Mouse (Mus musculus) hindbrain, embryonic 11.5 days (tissue): ENCODE results near the gene Armc2. TPM values are rescaled to one million over a fixed set of nuclear protein-coding genes. Genes with fewer than 3 reads are reported as not detected.
A peak's percentile ranks its signal among the peaks of the same experiment; 100 is the strongest.

Source experiments
- ATAC-seq: fragments of 200-750 bp; cut with Nextera tagmentation; 2 replicates; pipeline ENCODE4 v1.8.0; 2017; ENCODE audit warnings: mild to moderate bottlenecking, moderate TSS enrichment, moderate library complexity; ENCODE audit not compliant: low FRiP score
- DNase-seq: peaks from one replicate; pipeline ENCODE4 v3.0.0-alpha.2; 2015; ENCODE audit warnings: low spot score
- H3K27ac ChIP-seq: fragments of 300-500 bp; sonication (generic); 2 replicates; pipeline ENCODE4 v1.5.1; 2014; ENCODE audit warnings: mild to moderate bottlenecking, low read depth, low read length
- H3K27me3 ChIP-seq: fragments of 300-500 bp; sonication (generic); 2 replicates; pipeline ENCODE4 v1.6.1; 2014; ENCODE audit warnings: mild to moderate bottlenecking, low read length, moderate library complexity, mixed read lengths; ENCODE audit not compliant: control insufficient read depth, insufficient read depth
- H3K36me3 ChIP-seq: fragments of 300-500 bp; sonication (generic); 2 replicates; pipeline ENCODE4 v1.6.1; 2014; ENCODE audit warnings: mild to moderate bottlenecking, low read length, moderate library complexity, mixed read lengths; ENCODE audit not compliant: control insufficient read depth, insufficient read depth
- H3K4me1 ChIP-seq: fragments of 300-500 bp; sonication (generic); replicated peaks from 2 replicates; pipeline ENCODE4 v1.6.1; 2014; ENCODE audit warnings: low read length, mixed read lengths; ENCODE audit not compliant: control insufficient read depth, insufficient read depth
- H3K4me2 ChIP-seq: fragments of 300-500 bp; sonication (generic); replicated peaks from 2 replicates; pipeline ENCODE4 v1.6.1; 2014; ENCODE audit warnings: mild to moderate bottlenecking, low read depth, low read length
- H3K4me3 ChIP-seq: fragments of 300-500 bp; sonication (generic); 2 replicates; pipeline ENCODE4 v1.5.1; 2014; ENCODE audit warnings: low read depth, low read length
- H3K9ac ChIP-seq: fragments of 300-500 bp; sonication (generic); 2 replicates; pipeline ENCODE4 v1.6.1; 2014; ENCODE audit warnings: low read depth, low read length
- H3K9me3 ChIP-seq: fragments of 300-500 bp; sonication (generic); 2 replicates; pipeline ENCODE4 v1.6.1; 2016; ENCODE audit warnings: low read length; ENCODE audit not compliant: control insufficient read depth
- WGBS: fragments of 180-500 bp; shearing (Covaris S2); extraction: QIAGEN DNeasy Blood & Tissue Kit; methylation state at CpG from one replicate; pipeline ENCODE4 v1.1.7; 2014; 5-methylcytosine and 5-hydroxymethylcytosine counted together
- polyA plus RNA-seq: library from polyadenylated mRNA; unstranded; fragments of >200 nt; fragmentation: Nextera tagmentation; extraction: Ambion mirVana; gene quantifications from 2 replicates; pipeline ENCODE4 v1.2.1, GENCODE M21; 2014

Gene Armc2
- polyA plus RNA-seq, 1 experiment from 2014 or later = 3.2 TPM

- peaks cover 6% of the 10 kb centered on the region for H3K4me1 ChIP-seq
- H3K4me2 ChIP-seq = no peak overlapping the region
- no peak overlapping the region for H3K27ac ChIP-seq
- H3K27me3 ChIP-seq = no peaks in the 10 kb centered on the region
- no peak overlapping the region for H3K4me3 ChIP-seq
- no peaks in the 10 kb centered on the region for H3K9me3 ChIP-seq
- ATAC-seq (no peak), DNase-seq (no peak)
- H3K36me3 ChIP-seq = no peaks in the 10 kb centered on the region
- WGBS = 63% methylated on average over 4 of the region's 4 CpGs
- no peak overlapping the region for H3K9ac ChIP-seq
These were observed 87.3 kb downstream of the Armc2 start for GRCm38 (mm10) chr10:41930966-41931365.

GRCm38 (mm10) chr10:41926726-41927125 lies 91.5 kb downstream of the Armc2 start:
- no peak for DNase-seq
- ATAC-seq = no peak
- 81% methylated on average over 14 of the region's 14 CpGs for WGBS

GRCm38 (mm10) chr10:41912290-41912994 lies 105.8 kb downstream of the Armc2 start:
- Histone ChIP-seq H3K27me3 (no peaks in the 10 kb centered on the region), H3K4me3 (no peak overlapping the region), H3K4me2 (no peak overlapping the region), H3K27ac (no peak overlapping the region), H3K4me1 (no peaks in the 10 kb centered on the region), H3K36me3 (no peaks in the 10 kb centered on the region), H3K9me3 (no peaks in the 10 kb centered on the region), H3K9ac (no peak overlapping the region)
- ATAC-seq = no peak
- WGBS = 89% methylated on average over 8 of the region's 8 CpGs
- DNase-seq = no peak

More at GRCm38 (mm10) chr10:41926726-41927125, 91.5 kb downstream of the Armc2 start:
- Histone ChIP-seq H3K9me3 (no peaks in the 10 kb centered on the region), H3K4me3 (no peak overlapping the region), H3K27me3 (no peaks in the 10 kb centered on the region), H3K27ac (no peak overlapping the region), H3K4me1 (no peaks in the 10 kb centered on the region), H3K36me3 (no peaks in the 10 kb centered on the region), H3K4me2 (no peak overlapping the region), H3K9ac (no peak overlapping the region)

GRCm38 (mm10) chr10:41908899-41909298 lies 109.3 kb downstream of the Armc2 start:
- ATAC-seq = no peak
- no peaks in the 10 kb centered on the region for H3K27me3 ChIP-seq
- WGBS = 62% methylated on average over 6 of the region's 6 CpGs
- H3K27ac ChIP-seq = no peak overlapping the region
- H3K4me2 ChIP-seq = no peak overlapping the region
- no peaks in the 10 kb centered on the region for H3K4me1 ChIP-seq
- no peaks in the 10 kb centered on the region for H3K36me3 ChIP-seq
- H3K9ac ChIP-seq = no peak overlapping the region
- no peak overlapping the region for H3K4me3 ChIP-seq
- H3K9me3 ChIP-seq = no peaks in the 10 kb centered on the region
- peak; percentile 15 for DNase-seq

GRCm38 (mm10) chr10:41907950-41908349 lies 110.3 kb downstream of the Armc2 start:
- H3K9ac ChIP-seq = no peak overlapping the region
- no peak overlapping the region for H3K4me2 ChIP-seq
- H3K27ac ChIP-seq = no peak overlapping the region
- no peak overlapping the region for H3K4me3 ChIP-seq
- H3K36me3 ChIP-seq = no peaks in the 10 kb centered on the region
- no peaks in the 10 kb centered on the region for H3K27me3 ChIP-seq
- DNase-seq = no peak
- H3K9me3 ChIP-seq = no peaks in the 10 kb centered on the region
- WGBS = 94% methylated on average over 4 of the region's 4 CpGs
- no peaks in the 10 kb centered on the region for H3K4me1 ChIP-seq
- no peak for ATAC-seq

GRCm38 (mm10) chr10:41907473-41907872 lies 110.8 kb downstream of the Armc2 start:
- 91% methylated on average over 11 of the region's 11 CpGs for WGBS
- Histone ChIP-seq H3K4me1 (no peaks in the 10 kb centered on the region), H3K36me3 (no peaks in the 10 kb centered on the region), H3K27ac (no peak overlapping the region), H3K9ac (no peak overlapping the region), H3K4me3 (no peak overlapping the region), H3K27me3 (no peaks in the 10 kb centered on the region), H3K9me3 (no peaks in the 10 kb centered on the region), H3K4me2 (no peak overlapping the region)
- no peak for ATAC-seq
- no peak for DNase-seq

GRCm38 (mm10) chr10:41901864-41902263 lies 116.4 kb downstream of the Armc2 start:
- no peak overlapping the region for H3K4me3 ChIP-seq
- WGBS = 94% methylated on average over 6 of the region's 6 CpGs
- H3K36me3 ChIP-seq = peaks cover 8% of the 10 kb centered on the region; the same call in 1 of the 2 replicates
- ATAC-seq = no peak
- DNase-seq = no peak
- H3K4me1 ChIP-seq = no peaks in the 10 kb centered on the region
- no peaks in the 10 kb centered on the region for H3K27me3 ChIP-seq
- no peak overlapping the region for H3K9ac ChIP-seq
- H3K27ac ChIP-seq = no peak overlapping the region
- no peaks in the 10 kb centered on the region for H3K9me3 ChIP-seq
- H3K4me2 ChIP-seq = no peak overlapping the region

- no peak overlapping the region for H3K4me2 ChIP-seq
- DNase-seq = no peak
- no peak overlapping the region for H3K27ac ChIP-seq
- no peak for ATAC-seq
- H3K27me3 ChIP-seq = no peaks in the 10 kb centered on the region
- H3K36me3 ChIP-seq = peaks cover 8% of the 10 kb centered on the region; the same call in 1 of the 2 replicates
- H3K9ac ChIP-seq = no peak overlapping the region
- H3K9me3 ChIP-seq = no peaks in the 10 kb centered on the region
- H3K4me3 ChIP-seq = no peak overlapping the region
- H3K4me1 ChIP-seq = no peaks in the 10 kb centered on the region
- 90% methylated on average over 8 of the region's 8 CpGs for WGBS
These were observed 116.8 kb downstream of the Armc2 start for GRCm38 (mm10) chr10:41901456-41901855.

GRCm38 (mm10) chr10:41896865-41897264 lies 121.4 kb downstream of the Armc2 start:
- Histone ChIP-seq H3K9ac (no peak overlapping the region), H3K9me3 (no peaks in the 10 kb centered on the region), H3K27me3 (no peaks in the 10 kb centered on the region), H3K36me3 (peaks cover 8% of the 10 kb centered on the region; the same call in 1 of the 2 replicates), H3K4me3 (no peak overlapping the region), H3K27ac (no peak overlapping the region), H3K4me1 (no peaks in the 10 kb centered on the region), H3K4me2 (no peak overlapping the region)
- DNase-seq = no peak
- 99% methylated on average over 2 of the region's 2 CpGs for WGBS
- no peak for ATAC-seq
